Mouse (Mus musculus) liver, embryonic 14.5 days (tissue): Measurements from ENCODE around the gene Mymx.

Experiments
- CTCF ChIP-seq: IDR thresholded peaks from 2 replicates; pipeline ENCODE4 v1.5.1; 2016; ENCODE audit warnings: antibody characterized with exemption, low read depth, control low read depth
- EP300 ChIP-seq: IDR thresholded peaks from 2 replicates; pipeline ENCODE4 v1.6.1; 2016; ENCODE audit warnings: antibody characterized with exemption, low read depth

GRCm38 (mm10) chr17:45630992-45631391 is 29.1 kb upstream of the Mymx start:
- TF ChIP-seq CTCF (no peak), EP300 (no peak)
